ENCODE assay signal across 9 mouse cellular contexts in the genomic region with DNA sequence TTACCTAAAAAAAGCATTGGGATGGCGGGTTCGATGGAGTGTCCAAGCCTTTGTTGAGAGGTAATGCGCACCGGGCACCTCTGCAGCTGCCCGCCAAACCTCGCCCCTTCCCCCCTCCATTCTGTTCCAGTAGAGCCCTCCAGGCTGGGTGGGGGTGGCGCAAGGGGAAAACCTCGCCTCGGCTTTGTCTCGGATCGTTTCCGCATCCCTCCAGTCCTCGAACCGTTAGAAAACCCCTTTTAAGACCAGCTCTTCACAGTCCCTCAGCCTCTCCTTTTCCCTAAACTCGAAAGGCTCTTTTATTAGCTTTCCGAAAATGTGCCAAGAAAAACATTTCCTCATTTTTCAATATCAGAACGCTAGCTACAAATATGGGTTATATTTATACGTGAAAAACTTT. TPM values are rescaled to one million over a fixed set of nuclear protein-coding genes. Genes with fewer than 3 reads are reported as not detected.
A peak's percentile ranks its signal among the peaks of the same experiment; 100 is the strongest.
DNase-seq lines count a peak whose midpoint lies in the region; ATAC-seq and TF ChIP-seq lines count a peak whose summit lies in the region.
"Had no signal": no experiment of that assay in that cellular context is flagged by ENCODE, and none has a peak within 500 bp of the region (broad histone marks: within the 10 kb centered on the region; RNA-seq: fewer than 3 reads in every experiment).

No protein-coding gene starts in this region.

- peak overlapping the region; percentile 75 for H3K4me2 ChIP-seq in heart, postnatal 0 days (ENCODE audit: low read depth, low read length)
- H3K4me2 ChIP-seq in midbrain, embryonic 12.5 days (replicated peaks): peak overlapping the region; percentile 89

- peaks cover 32% of the 10 kb centered on the region for H3K36me3 ChIP-seq in ES-E14 (ENCODE audit: control insufficient read depth, insufficient read depth, low read length, poor library complexity, severe bottlenecking)
- peaks cover 35% of the 10 kb centered on the region for H3K36me3 ChIP-seq in heart, postnatal 0 days (replicated peaks; ENCODE audit: control insufficient read depth, insufficient read depth, low read length)
- H3K36me3 ChIP-seq in midbrain, embryonic 12.5 days: peaks cover 43% of the 10 kb centered on the region
- H3K36me3 ChIP-seq in thymus, adult 2 months (ENCODE audit: control insufficient read depth, insufficient read depth, low read length): peaks cover 39% of the 10 kb centered on the region

- H3K27me3 ChIP-seq in heart, postnatal 0 days (ENCODE audit: control insufficient read depth, insufficient read depth, low read length): no peaks in the 10 kb centered on the region
- H3K27me3 ChIP-seq in midbrain, embryonic 12.5 days: no peaks in the 10 kb centered on the region
- no peaks in the 10 kb centered on the region for H3K27me3 ChIP-seq in thymus, adult 2 months (ENCODE audit: control insufficient read depth, insufficient read depth, low read length)
- H3K27me3 ChIP-seq: Patski had no signal

- no peak for ATAC-seq in heart, postnatal 0 days (ENCODE audit: insufficient read depth, low read depth)
- no peak for ATAC-seq in midbrain, embryonic 12.5 days (ENCODE audit: low FRiP score, low read depth)

- H3K9me3 ChIP-seq in ES-E14 (ENCODE audit: control insufficient read depth, insufficient read depth, low read depth, low read length): no peaks in the 10 kb centered on the region
- H3K9me3 ChIP-seq in heart, postnatal 0 days (replicated peaks; ENCODE audit: control insufficient read depth, low read length): no peaks in the 10 kb centered on the region
- H3K9me3 ChIP-seq in midbrain, embryonic 12.5 days: no peaks in the 10 kb centered on the region

- in situ Hi-C loops in ES-E14 (cut with MboI; ENCODE audit: low sequenced_read_pairs in 2 of 2, unreplicated experiment in 2 of 2): no loop called here

- TF ChIP-seq CTCF in cortical plate, adult 2 months (IDR thresholded peaks at IDR 0.05; ENCODE audit: extremely low read depth, insufficient read depth, low read length): no peak
- TF ChIP-seq CTCF in heart, postnatal 0 days (IDR thresholded peaks at IDR 0.05; ENCODE audit: low read depth): no peak
- no peak for TF ChIP-seq CTCF in thymus, adult 2 months (IDR thresholded peaks at IDR 0.05; ENCODE audit: borderline replicate concordance, control insufficient read depth, extremely low read depth, insufficient read depth, low read length, poor library complexity)

- peak overlapping the region; percentile 83 for H3K27ac ChIP-seq in ES-E14 (ENCODE audit: insufficient read depth, low read depth, low read length, poor library complexity, severe bottlenecking)
- H3K27ac ChIP-seq in cortical plate, adult 2 months (ENCODE audit: insufficient read depth, low read length): peak overlapping the region; percentile 83
- peak overlapping the region; percentile 89 for H3K27ac ChIP-seq in heart, postnatal 0 days (ENCODE audit: low read depth)
- peak overlapping the region; percentile 99 for H3K27ac ChIP-seq in midbrain, embryonic 12.5 days (replicated peaks)
- peak overlapping the region; percentile 90 for H3K27ac ChIP-seq in thymus, adult 2 months (ENCODE audit: control insufficient read depth, insufficient read depth, low read length)

- no peak for TF ChIP-seq EP300 in heart, postnatal 0 days (IDR thresholded peaks at IDR 0.05; ENCODE audit: low read depth)

- peak; percentile 56 for DNase-seq in embryo, embryonic 10 days (ENCODE audit: low spot score)
- DNase-seq in embryo, embryonic 9.5 days (ENCODE audit: extremely low spot score): no peak
- no peak for DNase-seq in ES-E14 (ENCODE audit: low read depth, low spot score)
- peak; percentile 62 for DNase-seq in heart, postnatal 0 days (ENCODE audit: low spot score)
- peak; percentile 75 for DNase-seq in left cerebral cortex, postnatal 4 days
- peak; percentile 76 for DNase-seq in thymus, adult 2 months

- TF ChIP-seq POLR2A in cortical plate, adult 2 months (IDR thresholded peaks at IDR 0.05; ENCODE audit: extremely low read depth, insufficient read depth, low read length): no peak
- TF ChIP-seq POLR2A in thymus, adult 2 months (IDR thresholded peaks at IDR 0.05; ENCODE audit: control insufficient read depth, extremely low read depth, insufficient read depth, low read length, poor library complexity): no peak

- H3K4me1 ChIP-seq in ES-E14 (ENCODE audit: control insufficient read depth in 2 of 2, insufficient read depth in 2 of 2, low read length in 2 of 2, poor library complexity in 1 of 2): peaks cover 7 to 8% of the 10 kb centered on the region in 2 experiments
- H3K4me1 ChIP-seq in cortical plate, adult 2 months (ENCODE audit: control insufficient read depth, insufficient read depth, low read length): peaks cover 3% of the 10 kb centered on the region; the same call in 1 of the 2 replicates
- H3K4me1 ChIP-seq in heart, postnatal 0 days (ENCODE audit: control insufficient read depth, insufficient read depth): peaks cover 17% of the 10 kb centered on the region
- H3K4me1 ChIP-seq in midbrain, embryonic 12.5 days: peaks cover 42% of the 10 kb centered on the region
- H3K4me1 ChIP-seq in thymus, adult 2 months (replicated peaks; ENCODE audit: control insufficient read depth, insufficient read depth, low read length): peaks cover 27% of the 10 kb centered on the region

- intact Hi-C loops in left cerebral cortex, postnatal 4 days (cut with DNase I): no loop called here

- WGBS in heart, postnatal 0 days: under 1% methylated on average over 18 of the region's 18 CpGs
- WGBS in midbrain, embryonic 12.5 days: 0% methylated on average over 18 of the region's 18 CpGs
- WGBS in thymus, adult 2 months: under 1% methylated on average over 18 of the region's 18 CpGs

- H3K4me3 ChIP-seq in ES-E14 (ENCODE audit: insufficient read depth in 1 of 2, low read depth in 1 of 2, low read length in 2 of 2, poor library complexity in 1 of 2, severe bottlenecking in 1 of 2): peak overlapping the region; percentile 88 to 96
- H3K4me3 ChIP-seq in cortical plate, adult 2 months (ENCODE audit: insufficient read depth, low read length): peak overlapping the region; percentile 75
- peak overlapping the region; percentile 73 for H3K4me3 ChIP-seq in heart, postnatal 0 days (ENCODE audit: low read depth, low read length)
- peak overlapping the region; percentile 89 for H3K4me3 ChIP-seq in midbrain, embryonic 12.5 days
- H3K4me3 ChIP-seq in thymus, adult 2 months (ENCODE audit: control insufficient read depth, insufficient read depth, low read length): peak overlapping the region; percentile 87

- H3K9ac ChIP-seq in ES-E14 (ENCODE audit: insufficient read depth, low read depth, low read length, poor library complexity, severe bottlenecking): peak overlapping the region; percentile 74
- peak overlapping the region; percentile 82 for H3K9ac ChIP-seq in heart, postnatal 0 days (replicated peaks; ENCODE audit: low read depth, low read length)
- peak overlapping the region; percentile 99 for H3K9ac ChIP-seq in midbrain, embryonic 12.5 days (replicated peaks)

TF ChIP-seq in ES-E14, 5 proteins besides CTCF, POLR2A, EP300 and RAD21 (continues in another document):
- TF ChIP-seq ZNF384 (IDR thresholded peaks at IDR 0.05; ENCODE audit: low read depth, low read length) (no peak), CHD2 (IDR thresholded peaks at IDR 0.05; ENCODE audit: low read depth, low read length) (no peak), MAFK (IDR thresholded peaks at IDR 0.05; ENCODE audit: insufficient read depth, low read depth, low read length) (no peak)

RNA-seq across cellular contexts. Expression of a gene that starts 0.6 kb away (rescaled TPM):
- total RNA-seq in ES-E14 (2012; rRNA removed): 1,077 and 1,157 TPM in 2 replicates
- 453 and 474 TPM in 2 replicates for polyA plus RNA-seq in cortical plate, adult 2 months (2012; rRNA removed)
- total RNA-seq in heart, postnatal 0 days (2014; rRNA removed; ENCODE audit: low replicate concordance): 1,043 and 1,325 TPM in 2 replicates
- 259 and 267 TPM in 2 replicates for polyA plus RNA-seq in heart, postnatal 0 days (2015; fragmentation: Nextera tagmentation; extraction: Ambion mirVana)
- total RNA-seq in left cerebral cortex, postnatal 4 days (2021): 1,000 to 10,000 TPM; 2,525 to 2,580 TPM
- polyA plus RNA-seq in midbrain, embryonic 12.5 days (2016; fragmentation: Nextera tagmentation; extraction: Ambion mirVana): 1,535 and 1,561 TPM in 2 replicates
- 1,522 and 2,049 TPM in 2 replicates for polyA plus RNA-seq in thymus, adult 2 months (2012; rRNA removed)

RNA-seq across cellular contexts. Expression of a gene that starts 3.8 kb away (rescaled TPM):
- 23.8 and 31.7 TPM in 2 replicates for total RNA-seq in ES-E14 (2012; rRNA removed)
- polyA plus RNA-seq in cortical plate, adult 2 months (2012; rRNA removed): 7.7 and 8.4 TPM in 2 replicates
- 5.4 and 25.0 TPM in 2 replicates for total RNA-seq in heart, postnatal 0 days (2014; rRNA removed; ENCODE audit: low replicate concordance)
- 2.3 and 3.0 TPM in 2 replicates for polyA plus RNA-seq in heart, postnatal 0 days (2015; fragmentation: Nextera tagmentation; extraction: Ambion mirVana)
- 10 to 100 TPM; 30.1 to 30.4 TPM for total RNA-seq in left cerebral cortex, postnatal 4 days (2021)
- 19.1 and 20.3 TPM in 2 replicates for polyA plus RNA-seq in midbrain, embryonic 12.5 days (2016; fragmentation: Nextera tagmentation; extraction: Ambion mirVana)
- polyA plus RNA-seq in thymus, adult 2 months (2012; rRNA removed): 17.4 and 22.4 TPM in 2 replicates

RNA-seq across cellular contexts. Expression of a gene that starts 14.5 kb away (rescaled TPM):
- total RNA-seq in ES-E14 (2012; rRNA removed): 31.6 and 34.6 TPM in 2 replicates
- polyA plus RNA-seq in cortical plate, adult 2 months (2012; rRNA removed): 212 and 223 TPM in 2 replicates
- total RNA-seq in heart, postnatal 0 days (2014; rRNA removed; ENCODE audit: low replicate concordance): 161 and 163 TPM in 2 replicates
- 122 and 132 TPM in 2 replicates for polyA plus RNA-seq in heart, postnatal 0 days (2015; fragmentation: Nextera tagmentation; extraction: Ambion mirVana)
- total RNA-seq in left cerebral cortex, postnatal 4 days (2021): 100 to 1,000 TPM; 113 TPM
- 49.0 and 53.5 TPM in 2 replicates for polyA plus RNA-seq in midbrain, embryonic 12.5 days (2016; fragmentation: Nextera tagmentation; extraction: Ambion mirVana)
- polyA plus RNA-seq in thymus, adult 2 months (2012; rRNA removed): 62.4 and 70.4 TPM in 2 replicates

RNA-seq across cellular contexts. Expression of a gene that starts 16.0 kb away (rescaled TPM):
- total RNA-seq in ES-E14 (2012; rRNA removed): 29.3 and 32.3 TPM in 2 replicates
- polyA plus RNA-seq in cortical plate, adult 2 months (2012; rRNA removed): 13.4 and 18.4 TPM in 2 replicates
- total RNA-seq in heart, postnatal 0 days (2014; rRNA removed; ENCODE audit: low replicate concordance): 41.7 and 50.5 TPM in 2 replicates
- 70.7 and 79.4 TPM in 2 replicates for polyA plus RNA-seq in heart, postnatal 0 days (2015; fragmentation: Nextera tagmentation; extraction: Ambion mirVana)
- total RNA-seq in left cerebral cortex, postnatal 4 days (2021): 1 to 10 TPM; 4.8 to 5.1 TPM
- 5.4 and 7.5 TPM in 2 replicates for polyA plus RNA-seq in midbrain, embryonic 12.5 days (2016; fragmentation: Nextera tagmentation; extraction: Ambion mirVana)
- 6.2 and 6.4 TPM in 2 replicates for polyA plus RNA-seq in thymus, adult 2 months (2012; rRNA removed)

RNA-seq across cellular contexts. Expression of a gene that starts 23.6 kb away (rescaled TPM):
- 24.7 and 43.0 TPM in 2 replicates for total RNA-seq in ES-E14 (2012; rRNA removed)
- polyA plus RNA-seq in cortical plate, adult 2 months (2012; rRNA removed): 7.5 and 9.3 TPM in 2 replicates
- total RNA-seq in heart, postnatal 0 days (2014; rRNA removed; ENCODE audit: low replicate concordance): 16.1 and 36.2 TPM in 2 replicates
- polyA plus RNA-seq in heart, postnatal 0 days (2015; fragmentation: Nextera tagmentation; extraction: Ambion mirVana): 18.0 and 21.6 TPM in 2 replicates
- 1 to 10 TPM; 6.1 to 7.0 TPM for total RNA-seq in left cerebral cortex, postnatal 4 days (2021)
- polyA plus RNA-seq in midbrain, embryonic 12.5 days (2016; fragmentation: Nextera tagmentation; extraction: Ambion mirVana): 48.5 and 48.6 TPM in 2 replicates
- 82.8 and 111 TPM in 2 replicates for polyA plus RNA-seq in thymus, adult 2 months (2012; rRNA removed)

Comparison
In these comparisons a context has a peak if more than half of its experiments do, and no peak if none do; other contexts are left out.
1. DNase-seq: peak in embryo, embryonic 10 days (single experiment), heart, postnatal 0 days (single experiment), left cerebral cortex, postnatal 4 days (single experiment) and thymus, adult 2 months (single experiment); none in embryo, embryonic 9.5 days (single experiment) and ES-E14 (single experiment).
2. Peak in every context shown above with its lines, with median percentiles within 50 percentile points of each other: H3K27ac ChIP-seq, H3K4me3 ChIP-seq and H3K9ac ChIP-seq.